Mouse (Mus musculus) midbrain, embryonic 12.5 days (tissue): ENCODE results near the gene Spen. TPM values are rescaled to one million over a fixed set of nuclear protein-coding genes. Genes with fewer than 3 reads are reported as not detected.

ENCODE experiments used
- ATAC-seq: fragments of 200-750 bp; cut with Nextera tagmentation; 2 replicates; pipeline ENCODE4 v1.8.0; 2017; ENCODE audit warnings: low read depth, moderate TSS enrichment, moderate library complexity; ENCODE audit not compliant: low FRiP score
- H3K27ac ChIP-seq: fragments of 300-500 bp; sonication (generic); replicated peaks from 2 replicates; pipeline ENCODE4 v1.5.1; 2016; ENCODE audit warnings: mild to moderate bottlenecking
- H3K27me3 ChIP-seq: fragments of 300-500 bp; sonication (generic); 2 replicates; pipeline ENCODE4 v1.6.1; 2016; ENCODE audit warnings: mild to moderate bottlenecking
- H3K36me3 ChIP-seq: fragments of 300-500 bp; sonication (generic); 2 replicates; pipeline ENCODE4 v1.6.1; 2016
- H3K4me1 ChIP-seq: fragments of 300-500 bp; sonication (generic); 2 replicates; pipeline ENCODE4 v1.6.1; 2016
- H3K4me2 ChIP-seq: fragments of 300-500 bp; sonication (generic); replicated peaks from 2 replicates; pipeline ENCODE4 v1.6.1; 2016; ENCODE audit warnings: mild to moderate bottlenecking, moderate library complexity
- H3K4me3 ChIP-seq: fragments of 300-500 bp; sonication (generic); 2 replicates; pipeline ENCODE4 v1.5.1; 2016; ENCODE audit warnings: mild to moderate bottlenecking
- H3K9ac ChIP-seq: fragments of 300-500 bp; sonication (generic); replicated peaks from 2 replicates; pipeline ENCODE4 v1.6.1; 2016; ENCODE audit warnings: mild to moderate bottlenecking, moderate library complexity
- H3K9me3 ChIP-seq: fragments of 300-500 bp; sonication (generic); 2 replicates; pipeline ENCODE4 v1.6.1; 2016; ENCODE audit warnings: mild to moderate bottlenecking
- WGBS: fragments of 180-500 bp; shearing (Covaris S2); methylation state at CpG from one replicate; pipeline ENCODE4 v1.1.7; 2016; 5-methylcytosine and 5-hydroxymethylcytosine counted together
- polyA plus RNA-seq: library from polyadenylated mRNA; unstranded; fragments of >200 nt; fragmentation: Nextera tagmentation; extraction: Ambion mirVana; gene quantifications from 2 replicates; pipeline ENCODE4 v1.2.1, GENCODE M21; 2016

Spen gene
- polyA plus RNA-seq, 1 experiment from 2014 or later = 22.2 TPM

GRCm38 (mm10) chr4:141423288-141423687, 115.1 kb downstream of the Spen start:
- no peak for ATAC-seq
- no peaks in the 10 kb centered on the region for H3K9me3 ChIP-seq
- H3K4me1 ChIP-seq = peaks cover 8% of the 10 kb centered on the region
- H3K9ac ChIP-seq = no peak overlapping the region
- no peak overlapping the region for H3K27ac ChIP-seq
- no peak overlapping the region for H3K4me3 ChIP-seq
- WGBS = 83% methylated on average over 5 of the region's 5 CpGs
- H3K36me3 ChIP-seq = no peaks in the 10 kb centered on the region
- peaks cover 50% of the 10 kb centered on the region for H3K27me3 ChIP-seq
- H3K4me2 ChIP-seq = no peak overlapping the region

- WGBS = 85% methylated on average over 5 of the region's 5 CpGs
- H3K9me3 ChIP-seq = no peaks in the 10 kb centered on the region
- no peak overlapping the region for H3K27ac ChIP-seq
- H3K4me1 ChIP-seq = peaks cover 8% of the 10 kb centered on the region
- no peak overlapping the region for H3K4me3 ChIP-seq
- H3K36me3 ChIP-seq = no peaks in the 10 kb centered on the region
- H3K9ac ChIP-seq = no peak overlapping the region
- H3K4me2 ChIP-seq = no peak overlapping the region
- ATAC-seq = no peak
- peaks cover 46% of the 10 kb centered on the region for H3K27me3 ChIP-seq
These were observed 115.6 kb downstream of the Spen start for GRCm38 (mm10) chr4:141422841-141423240.

GRCm38 (mm10) chr4:141421423-141421822, 117.0 kb downstream of the Spen start:
- H3K27me3 ChIP-seq = peaks cover 38% of the 10 kb centered on the region
- no peak overlapping the region for H3K4me3 ChIP-seq
- H3K9ac ChIP-seq = no peak overlapping the region
- H3K36me3 ChIP-seq = no peaks in the 10 kb centered on the region
- no peak for ATAC-seq
- no peak overlapping the region for H3K4me2 ChIP-seq
- H3K9me3 ChIP-seq = 0 out of 2 replicates have a peak, but pooled peaks cover 2% of the 10 kb centered on the region
- 68% methylated on average over 14 of the region's 14 CpGs for WGBS
- H3K27ac ChIP-seq = no peak overlapping the region
- peaks cover 8% of the 10 kb centered on the region for H3K4me1 ChIP-seq

GRCm38 (mm10) chr4:141420886-141421285, 117.5 kb downstream of the Spen start:
- peaks cover 5% of the 10 kb centered on the region for H3K4me1 ChIP-seq
- H3K9ac ChIP-seq = no peak overlapping the region
- H3K4me2 ChIP-seq = no peak overlapping the region
- peaks cover 33% of the 10 kb centered on the region for H3K27me3 ChIP-seq
- no peak for ATAC-seq
- H3K4me3 ChIP-seq = no peak overlapping the region
- no peak overlapping the region for H3K27ac ChIP-seq
- no peaks in the 10 kb centered on the region for H3K36me3 ChIP-seq
- 0 out of 2 replicates have a peak, but pooled peaks cover 2% of the 10 kb centered on the region for H3K9me3 ChIP-seq
- 52% methylated on average over 9 of the region's 9 CpGs for WGBS

GRCm38 (mm10) chr4:141420192-141420829, 118.1 kb downstream of the Spen start, which contains the start of gene Hspb7:
TSS of gene Hspb7 (plus strand) at chr4:141420779.
- Histone ChIP-seq H3K9ac (no peak within 1 kb of the TSS), H3K9me3 (0 out of 2 replicates have a peak, but pooled peaks cover 2% of the 10 kb centered on the region), H3K27me3 (peaks cover 27% of the 10 kb centered on the region), H3K4me3 (no peak within 1 kb of the TSS), H3K4me2 (no peak within 1 kb of the TSS), H3K36me3 (no peaks in the 10 kb centered on the region), H3K27ac (no peak within 1 kb of the TSS), H3K4me1 (no peaks in the 10 kb centered on the region)
- 68% methylated on average over 9 of the region's 9 CpGs for WGBS
- ATAC-seq = no peak

GRCm38 (mm10) chr4:141419398-141420191, 118.8 kb downstream of the Spen start:
- ATAC-seq = no peak
- H3K27me3 ChIP-seq = peaks cover 20% of the 10 kb centered on the region
- no peaks in the 10 kb centered on the region for H3K4me1 ChIP-seq
- H3K27ac ChIP-seq = no peak overlapping the region
- no peak overlapping the region for H3K9ac ChIP-seq
- H3K9me3 ChIP-seq = 0 out of 2 replicates have a peak, but pooled peaks cover 2% of the 10 kb centered on the region
- H3K4me3 ChIP-seq = no peak overlapping the region
- no peaks in the 10 kb centered on the region for H3K36me3 ChIP-seq
- 73% methylated on average over 27 of the region's 27 CpGs for WGBS
- no peak overlapping the region for H3K4me2 ChIP-seq

Other genes with a start within 250 kb of the Spen start
- gene Epha2, start 237.4 kb downstream of the Spen start, polyA plus RNA-seq = 6.5 and 7.8 TPM in 2 replicates
- 3.5 and 3.8 TPM in 2 replicates for gene Fam131c, start 170.4 kb downstream of the Spen start, polyA plus RNA-seq
- gene Clcnka, start 139.9 kb downstream of the Spen start, polyA plus RNA-seq = not detected in 2 replicates
- not detected in 2 replicates for gene Clcnkb, start 122.6 kb downstream of the Spen start, polyA plus RNA-seq
- gene Hspb7, start 117.8 kb downstream of the Spen start, polyA plus RNA-seq = 0.13 TPM in 1 of 2 replicates, not detected in the other
- gene Srarp, start 102.5 kb downstream of the Spen start, polyA plus RNA-seq = 0.20 TPM in 1 of 2 replicates, not detected in the other
- 61.1 and 63.8 TPM in 2 replicates for gene Zbtb17, start 93.9 kb downstream of the Spen start, polyA plus RNA-seq
- 22.2 and 28.7 TPM in 2 replicates for gene Fblim1, start 67.5 kb upstream of the Spen start, polyA plus RNA-seq
- gene Tmem82, start 80.0 kb upstream of the Spen start, polyA plus RNA-seq = 0.26 and 0.41 TPM in 2 replicates
- gene Slc25a34, start 85.2 kb upstream of the Spen start, polyA plus RNA-seq = 0.06 TPM in 1 of 2 replicates, not detected in the other
- gene Plekhm2, start 126.3 kb upstream of the Spen start, polyA plus RNA-seq = 6.1 and 7.6 TPM in 2 replicates
- gene Rsc1a1, start 147.0 kb upstream of the Spen start, polyA plus RNA-seq = not detected in 2 replicates
- 25.7 and 28.4 TPM in 2 replicates for gene Ddi2, start 184.8 kb upstream of the Spen start, polyA plus RNA-seq
- not detected in 2 replicates for gene Agmat, start 208.1 kb upstream of the Spen start, polyA plus RNA-seq